Mouse (Mus musculus) midbrain, embryonic 13.5 days (tissue): ENCODE results near the gene Espn. TPM values are rescaled to one million over a fixed set of nuclear protein-coding genes. Genes with fewer than 3 reads are reported as not detected.

Experiments used
- polyA plus RNA-seq: library from polyadenylated mRNA; unstranded; fragments of >200 nt; fragmentation: Nextera tagmentation; extraction: Ambion mirVana; gene quantifications from 2 replicates; pipeline ENCODE4 v1.2.1, GENCODE M21; 2015

Espn gene
- polyA plus RNA-seq, 1 experiment from 2014 or later: 0.07 TPM

Other genes starting within 250 kb of the Espn start
- gene Dnajc11, start 218.7 kb downstream of the Espn start, polyA plus RNA-seq: 88.0 and 89.2 TPM in 2 replicates
- 34.7 and 38.0 TPM in 2 replicates for gene Thap3, start 163.4 kb downstream of the Espn start, polyA plus RNA-seq
- 17.5 and 17.7 TPM in 2 replicates for gene Phf13, start 156.1 kb downstream of the Espn start, polyA plus RNA-seq
- gene Klhl21, start 143.6 kb downstream of the Espn start, polyA plus RNA-seq: 2.0 and 3.0 TPM in 2 replicates
- gene Zbtb48, start 124.7 kb downstream of the Espn start, polyA plus RNA-seq: 17.9 and 26.3 TPM in 2 replicates
- 0.86 and 1.4 TPM in 2 replicates for gene Tas1r1, start 113.8 kb downstream of the Espn start, polyA plus RNA-seq
- 24.3 and 26.0 TPM in 2 replicates for gene Nol9, start 113.0 kb downstream of the Espn start, polyA plus RNA-seq
- 8.4 and 8.5 TPM in 2 replicates for gene Plekhg5, start 79.9 kb downstream of the Espn start, polyA plus RNA-seq
- 0.87 and 0.97 TPM in 2 replicates for gene Tnfrsf25, start 36.4 kb downstream of the Espn start, polyA plus RNA-seq
- 0.26 and 0.28 TPM in 2 replicates for gene Hes2, start 6.5 kb upstream of the Espn start, polyA plus RNA-seq
- gene Acot7, start 25.8 kb upstream of the Espn start, polyA plus RNA-seq: 206 and 218 TPM in 2 replicates
- gene Gpr153, start 121.9 kb upstream of the Espn start, polyA plus RNA-seq: 6.0 and 8.1 TPM in 2 replicates
- gene Hes3, start 139.3 kb upstream of the Espn start, polyA plus RNA-seq: 1.4 and 2.5 TPM in 2 replicates
- 18.1 and 19.0 TPM in 2 replicates for gene Icmt, start 144.9 kb upstream of the Espn start, polyA plus RNA-seq
- 4.7 TPM in 2 replicates for gene Rnf207, start 166.6 kb upstream of the Espn start, polyA plus RNA-seq
- gene Rpl22, start 173.4 kb upstream of the Espn start, polyA plus RNA-seq: 213 and 217 TPM in 2 replicates
- 30.0 and 32.1 TPM in 2 replicates for gene Chd5, start 186.3 kb upstream of the Espn start, polyA plus RNA-seq